Mouse (Mus musculus) skeletal muscle tissue, adult 2 months (tissue): ENCODE measurements at regions not wholly inside any gene's neighbourhood (a gene's known extent, or its start where the extent isn't known, plus 50 kb on each side); places are given as distances from the start of the nearest gene placed in this dataset.
"Not testable (repeated sequence)": the region's sequence is repeated elsewhere in the genome, so short reads cannot be mapped to it uniquely, and the experiment has no call there.

ENCODE experiments used
- DNase-seq: peaks from one replicate; pipeline ENCODE4 v3.0.0-alpha.2; 2012; ENCODE audit warnings: low read depth, low spot score

DNA sequence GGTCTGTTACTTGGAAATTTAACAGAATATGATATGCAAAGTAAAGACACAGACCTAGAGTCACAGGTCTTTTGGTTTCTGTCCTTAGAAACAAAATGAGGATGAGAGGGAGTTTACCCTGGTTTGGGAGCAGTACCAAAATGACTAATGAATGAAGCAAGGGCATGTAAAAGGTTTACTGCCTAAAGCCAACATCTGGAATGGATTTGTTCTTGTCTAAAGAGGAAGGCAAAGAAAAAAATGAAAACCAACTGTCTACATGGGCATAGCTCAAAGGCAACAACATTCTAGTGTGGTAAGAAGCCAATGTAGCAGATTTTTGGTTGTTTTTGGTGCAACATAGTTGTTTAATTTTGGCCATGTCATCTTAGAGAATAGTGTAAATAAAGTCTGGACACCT, 203.5 kb upstream of the Diaph2 start:
- no peak for DNase-seq

DNA sequence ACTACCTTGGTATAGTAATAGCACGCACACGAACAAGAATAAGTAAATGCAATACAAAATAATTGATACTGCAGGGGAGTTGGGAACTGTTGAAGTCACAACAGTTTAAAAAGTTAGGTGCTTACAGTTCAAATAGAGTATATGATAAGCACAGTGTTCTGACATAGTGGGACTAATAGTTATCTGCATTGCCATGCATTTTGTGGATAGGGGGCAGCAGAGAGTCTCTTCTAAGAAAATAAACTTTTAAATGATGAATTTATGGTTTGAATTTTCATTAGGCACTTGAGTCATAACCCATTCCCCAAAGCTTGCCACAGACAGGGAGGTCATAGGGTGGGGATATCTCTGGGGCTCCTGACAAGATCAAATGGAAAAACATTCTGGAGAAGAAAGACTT, 201.9 kb upstream of the Diaph2 start:
- DNase-seq = no peak

DNA sequence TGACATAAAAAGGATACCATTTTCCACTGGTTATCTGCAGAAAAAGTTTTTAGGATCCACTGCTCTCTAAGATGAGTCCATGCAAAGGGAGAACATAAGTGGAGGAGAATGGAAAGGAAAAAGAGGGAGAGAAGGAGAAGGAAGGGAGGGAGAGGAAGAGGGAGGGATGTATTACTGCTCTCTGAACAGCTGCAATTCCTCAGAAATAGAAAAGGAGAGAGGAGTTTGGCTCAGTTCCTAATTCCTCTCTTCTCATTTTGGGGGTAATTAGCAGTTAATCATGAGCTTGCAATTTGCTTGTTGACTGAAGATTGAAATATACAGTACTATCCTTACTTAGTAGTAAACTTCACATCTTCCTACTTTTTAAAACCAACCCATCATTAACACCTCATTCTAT, 193.5 kb upstream of the Diaph2 start:
- no peak for DNase-seq

DNA sequence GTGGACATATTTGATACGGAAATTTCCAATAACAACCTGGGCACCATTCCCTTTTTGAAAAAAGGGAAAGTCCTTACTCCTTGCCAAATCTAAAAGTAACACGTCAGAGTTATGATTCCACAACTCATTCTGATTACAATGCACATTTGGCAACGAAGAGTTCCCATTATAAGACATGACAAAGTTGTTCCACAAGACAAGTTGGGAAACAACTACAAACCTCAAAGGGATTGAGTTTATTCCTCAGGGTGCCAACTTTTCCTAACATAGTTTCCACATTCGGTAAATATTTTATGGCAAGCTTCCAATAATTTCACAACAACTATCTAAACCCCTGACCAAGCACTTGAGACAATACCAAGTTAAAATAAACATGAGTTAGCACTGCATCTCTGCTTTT, 150.1 kb upstream of the Diaph2 start:
- DNase-seq = peak; percentile 16

DNA sequence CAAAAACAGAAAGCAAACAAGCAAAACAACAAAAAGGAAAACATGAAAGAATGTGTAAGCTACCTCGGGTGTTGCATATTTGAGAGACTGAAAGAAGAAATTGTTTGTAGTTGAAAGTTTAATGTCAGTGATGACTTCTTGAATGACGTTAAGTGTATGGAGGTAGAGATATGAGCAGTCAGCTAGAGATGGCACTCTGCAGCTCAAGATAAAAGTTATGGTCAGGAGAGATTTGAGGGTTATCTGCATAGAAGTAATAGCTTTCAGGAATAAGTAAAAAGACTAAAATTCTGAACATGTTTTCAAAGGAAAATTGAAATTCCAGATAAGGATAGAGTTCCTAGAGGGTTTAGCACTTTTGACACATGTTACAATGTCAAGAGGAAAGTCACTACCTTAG, 141.7 kb upstream of the Diaph2 start:
- no peak for DNase-seq

DNA sequence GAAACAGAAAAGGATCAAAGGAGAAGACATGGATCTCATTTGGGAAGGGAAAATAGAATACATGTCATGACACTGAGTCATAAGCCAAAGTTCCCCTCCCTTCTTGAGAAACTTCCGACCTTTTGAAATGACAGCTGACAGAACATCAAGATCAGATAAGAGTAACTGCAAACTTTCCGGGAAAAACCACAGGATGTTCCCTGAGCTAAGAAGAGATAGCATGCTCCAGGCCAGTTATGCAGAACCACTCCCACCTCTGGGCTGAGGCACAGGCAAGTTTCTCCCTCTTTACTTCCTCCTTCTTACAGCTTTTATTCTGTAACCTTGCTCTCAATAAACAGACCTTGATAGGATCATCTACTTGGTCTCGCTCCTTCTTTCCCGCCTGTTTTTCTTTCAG, 138.0 kb upstream of the Diaph2 start:
- DNase-seq = not testable (repeated sequence)

DNA sequence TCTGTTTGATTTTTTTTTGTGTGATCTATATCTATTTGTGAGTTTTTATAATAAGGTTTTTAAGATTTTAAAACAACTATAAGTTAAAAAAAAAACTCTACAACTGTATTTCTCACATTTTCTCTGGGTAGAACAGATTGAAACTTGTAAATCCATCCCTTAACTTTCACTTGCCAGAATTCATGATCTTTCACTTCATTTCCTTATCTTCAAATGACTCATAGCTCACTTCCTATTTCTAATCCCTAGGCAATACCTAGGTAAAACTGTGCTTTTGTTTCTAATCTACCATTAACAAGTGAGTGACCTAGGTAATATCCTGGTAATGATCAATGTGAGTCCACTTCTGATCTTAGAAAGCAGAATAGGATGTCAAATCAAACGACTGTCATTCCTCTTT, 112.5 kb upstream of the Diaph2 start:
- no peak for DNase-seq

DNA sequence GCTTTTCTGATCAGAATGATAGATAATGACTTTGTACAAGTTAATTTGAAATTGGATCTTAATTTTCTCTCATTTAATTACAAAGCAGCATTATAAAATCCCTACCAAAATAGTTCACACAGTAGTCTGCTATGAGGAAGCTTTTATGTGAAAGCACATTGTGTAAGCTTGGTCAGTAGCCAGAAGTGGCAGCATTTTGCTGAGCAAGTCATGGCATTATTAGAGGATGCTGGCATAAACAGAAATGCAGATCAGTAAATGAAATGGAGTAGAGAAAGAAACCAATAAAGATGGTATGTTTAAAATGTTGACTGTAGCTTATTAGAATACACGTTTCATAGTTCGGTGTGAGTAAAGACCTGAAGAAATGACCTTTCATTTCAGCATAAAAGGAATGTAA, 104.4 kb upstream of the Diaph2 start:
- no peak for DNase-seq

DNA sequence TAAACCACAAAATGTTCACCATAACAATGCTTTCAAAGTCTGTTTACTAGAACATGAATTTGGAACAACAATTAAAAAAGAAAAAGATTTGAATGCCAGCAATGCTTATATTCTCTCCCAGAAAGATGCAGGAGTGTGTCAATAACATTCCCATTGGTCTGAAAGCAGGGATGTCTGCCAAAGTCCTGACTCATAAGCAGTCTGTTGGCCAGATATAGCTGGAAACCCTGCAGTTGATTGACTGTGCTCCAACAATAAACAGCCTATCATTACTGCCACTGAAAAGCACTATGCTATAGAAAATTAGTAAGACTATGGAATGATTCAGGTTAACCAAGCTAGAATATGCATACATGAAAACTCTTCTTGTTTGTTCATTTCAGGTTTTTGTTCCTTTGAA, 92.6 kb upstream of the Diaph2 start:
- DNase-seq = peak; percentile 1

DNA sequence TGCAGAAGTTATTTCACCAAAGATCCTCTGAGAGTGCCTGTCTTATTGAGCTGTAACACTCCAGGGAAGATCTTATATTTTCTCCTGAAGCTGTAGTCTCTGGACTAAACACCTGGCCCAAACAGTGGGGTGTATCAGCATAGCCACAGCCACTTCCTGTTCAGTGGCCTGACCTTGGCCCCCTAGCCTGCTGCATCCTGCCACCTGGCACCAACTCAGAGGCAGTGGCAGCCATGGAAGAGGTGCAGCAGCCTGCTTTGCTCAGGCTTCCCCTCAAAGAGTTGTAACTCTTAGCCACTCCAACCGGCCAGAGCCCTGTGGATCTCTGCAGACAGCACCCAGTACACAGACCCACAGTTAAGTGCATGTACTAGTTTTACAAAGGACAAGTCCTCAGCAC, 58.9 kb upstream of the Diaph2 start:
- DNase-seq = no peak
